Mouse (Mus musculus): ENCODE measurements around the gene Spata2l.
"Not testable (repeated sequence)": the region's sequence is repeated elsewhere in the genome, so short reads cannot be mapped to it uniquely, and the experiment has no call there.

The Spata2l gene

DNA sequence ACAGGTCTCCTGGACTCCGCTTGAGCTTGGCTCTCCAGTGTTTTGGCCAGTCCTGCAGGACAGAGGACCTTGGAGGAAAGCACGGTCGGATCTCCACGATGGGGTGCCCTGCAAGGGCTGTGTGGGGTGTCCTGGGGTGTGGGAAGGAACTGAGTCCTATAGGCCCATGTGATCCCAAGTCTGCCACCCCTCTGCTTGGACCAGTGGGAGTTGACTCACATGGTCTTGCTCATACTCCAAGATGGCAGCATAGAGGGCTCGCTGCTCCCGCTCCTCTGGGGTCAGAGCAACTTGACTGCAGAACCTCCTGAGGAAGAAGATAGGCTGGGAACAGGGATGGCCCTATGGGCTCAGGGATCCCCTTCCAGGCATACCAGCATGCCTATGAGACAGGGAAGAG lies 11.7 kb upstream of the Spata2l start:
- DNase-seq (ENCODE audit: low read depth) = no peak

DNA sequence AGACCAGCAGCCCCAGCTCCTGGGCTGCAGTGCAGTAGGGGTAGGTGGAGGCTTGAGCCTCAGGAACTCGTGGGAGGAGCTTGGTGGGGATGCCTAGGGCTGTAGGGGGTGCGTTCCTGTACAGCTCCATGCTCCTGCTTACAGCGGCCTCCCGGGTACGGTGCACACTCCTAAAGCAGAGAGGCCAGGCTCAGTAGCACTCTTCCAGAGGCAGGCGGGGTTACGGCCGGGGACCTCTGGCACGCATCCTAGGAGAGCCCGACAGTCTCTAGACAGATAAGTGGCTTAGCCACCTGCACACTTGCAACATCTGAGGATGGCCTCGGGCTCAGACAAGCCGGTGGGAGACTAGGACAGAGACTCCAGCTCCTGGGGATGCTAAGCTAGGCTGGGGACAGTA lies 9.5 kb upstream of the Spata2l start:
- DNase-seq (ENCODE audit: low read depth) = no peak

DNA sequence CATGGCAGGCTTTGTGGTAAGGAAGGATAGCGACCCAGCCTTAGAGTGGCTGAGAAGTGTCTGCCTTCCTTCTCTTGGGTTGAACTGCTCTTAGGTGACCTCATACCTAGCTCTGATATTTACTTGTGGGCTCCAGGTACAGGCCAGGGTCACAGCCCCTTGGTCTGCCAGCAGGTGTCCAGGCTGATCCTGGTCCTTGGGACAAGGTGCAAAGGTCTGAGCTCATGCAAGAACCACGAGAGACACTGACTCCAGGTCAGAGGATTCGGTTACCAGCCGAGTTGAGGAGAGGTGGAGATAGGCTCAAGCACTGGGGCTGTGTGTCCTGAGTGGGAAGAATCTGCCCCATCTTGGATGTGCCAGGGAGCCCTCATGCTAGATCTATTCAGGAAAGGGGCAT lies 8.3 kb upstream of the Spata2l start:
- no peak for DNase-seq (ENCODE audit: low read depth)

DNA sequence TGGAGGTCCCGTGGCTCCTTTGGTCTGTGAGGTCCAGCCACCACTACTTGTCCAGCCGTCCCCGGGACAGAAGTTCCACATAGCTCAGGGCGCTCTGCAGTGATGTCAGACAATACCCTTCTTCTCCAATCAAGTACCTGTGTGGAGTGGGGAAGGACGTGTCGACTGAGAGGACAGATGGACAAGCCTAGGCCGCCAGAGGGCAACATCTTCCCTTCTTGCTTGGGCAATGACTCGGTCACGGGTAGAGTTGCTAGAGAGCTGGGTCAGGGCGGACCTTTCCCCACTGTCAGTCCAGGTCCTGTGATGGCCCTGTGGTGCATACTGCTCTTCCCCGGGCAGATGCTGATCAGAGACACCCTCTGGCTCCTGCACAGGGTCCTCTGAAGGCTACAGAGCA lies 7.0 kb upstream of the Spata2l start:
- no peak for DNase-seq (ENCODE audit: low read depth)

DNA sequence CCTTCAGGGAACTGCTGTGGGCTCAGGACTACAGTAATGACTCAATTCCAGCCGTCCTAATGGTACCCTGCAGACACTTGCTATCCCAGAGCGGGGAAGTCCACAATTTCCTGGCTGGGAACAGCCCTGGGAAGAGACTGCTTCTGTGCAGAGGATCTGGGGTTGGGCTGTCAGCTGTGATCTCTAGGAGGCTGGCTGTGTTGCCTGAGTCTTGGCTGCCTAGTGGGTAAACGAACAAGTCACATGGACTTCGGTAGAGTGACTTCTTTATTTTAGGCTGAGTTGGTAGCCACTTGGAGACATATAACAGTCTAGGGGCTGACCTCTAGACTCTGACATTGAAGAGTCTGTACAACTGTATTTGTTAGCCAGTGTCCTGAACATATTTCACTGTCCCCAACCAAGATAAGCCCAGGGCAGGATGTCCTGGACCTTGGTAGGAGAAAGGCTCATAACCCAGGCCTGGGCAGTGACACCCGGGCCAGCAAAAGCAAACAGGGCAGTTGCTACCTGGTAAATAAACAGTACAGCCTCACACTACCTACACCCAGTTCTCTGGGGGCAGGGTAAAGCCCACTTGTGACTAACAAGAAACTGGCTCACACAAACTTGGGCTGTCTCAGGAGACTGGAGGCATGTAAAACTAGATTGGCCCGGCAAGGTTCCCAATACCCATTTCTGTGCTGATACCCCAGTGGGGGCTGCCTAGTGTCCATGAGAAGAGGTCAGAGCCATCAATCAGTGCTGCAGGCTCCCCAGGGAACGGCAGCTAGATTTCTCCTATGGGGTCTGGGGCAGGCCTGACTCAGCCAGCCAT lies 6.3 kb upstream of the Spata2l start:
- DNase-seq (ENCODE audit: low read depth) = no peak

DNA sequence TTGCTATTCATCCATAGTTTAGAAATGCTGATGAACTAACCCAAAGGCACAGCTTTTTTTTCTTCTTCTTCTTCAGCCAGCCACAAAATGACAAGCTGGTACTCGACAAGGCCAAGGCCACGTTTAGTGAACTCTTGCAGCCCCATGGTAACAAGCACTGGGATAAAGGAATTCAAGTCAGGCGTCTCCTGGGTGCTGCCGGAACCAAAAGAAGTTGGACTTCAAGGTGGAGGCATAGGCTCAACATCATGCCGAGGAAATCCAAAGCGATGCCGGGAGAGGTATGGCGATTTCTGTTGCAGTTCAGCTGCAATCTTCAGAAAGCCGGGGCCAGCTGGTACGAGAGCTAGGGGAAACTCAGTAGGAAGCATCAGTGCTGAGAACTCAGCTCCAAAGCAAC lies 3.4 kb upstream of the Spata2l start:
- DNase-seq (ENCODE audit: low read depth) = no peak

DNA sequence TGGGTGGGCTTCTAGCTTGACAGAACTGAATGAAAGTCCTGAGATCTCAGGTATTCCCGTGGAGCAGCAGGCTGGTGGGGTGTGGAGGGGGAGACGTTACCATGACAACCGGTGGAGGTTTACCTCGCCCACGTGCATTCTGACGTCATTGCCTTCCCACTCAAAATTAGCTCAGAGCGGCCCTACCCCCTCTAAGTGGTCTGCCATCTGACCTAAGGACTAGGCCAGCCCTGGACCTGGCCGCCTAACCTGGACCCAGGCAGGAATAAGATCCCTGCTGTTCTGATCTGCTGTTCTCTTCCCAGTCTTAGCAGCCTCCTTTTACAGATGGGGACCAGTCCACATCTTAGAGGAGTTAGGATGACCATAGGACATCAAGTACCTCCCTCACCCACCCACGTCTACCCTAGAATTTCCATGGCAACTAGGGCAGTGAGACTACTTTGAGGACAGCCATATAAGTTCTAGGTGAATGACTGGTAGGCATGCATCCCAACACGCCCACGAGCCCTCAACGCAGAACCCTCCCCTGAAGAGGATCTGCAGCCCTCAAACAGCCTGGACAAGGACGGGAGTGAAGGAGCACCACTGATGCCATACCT lies 1.0 kb downstream of the Spata2l start:
- DNase-seq (ENCODE audit: low read depth) = peak; percentile 38

DNA sequence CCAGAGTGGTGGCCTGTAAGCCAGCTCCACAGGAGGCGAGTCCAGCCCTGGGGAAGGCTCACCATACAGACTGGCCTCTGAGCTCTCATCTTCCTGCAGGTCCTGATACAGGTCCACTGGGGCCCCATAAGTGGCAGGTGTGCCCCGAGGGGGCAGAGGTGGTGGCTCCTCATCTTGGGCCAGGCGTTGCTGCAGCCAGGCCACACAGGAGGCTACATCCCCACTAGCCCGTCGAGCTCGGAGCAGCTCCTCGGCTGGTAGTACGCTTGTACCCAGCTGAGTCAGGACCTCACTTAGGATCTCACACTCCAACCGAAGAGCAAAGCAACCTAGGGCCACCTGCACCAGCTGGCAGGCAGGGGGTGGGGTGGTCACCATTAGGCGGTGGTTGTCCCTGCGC lies 2.3 kb downstream of the Spata2l start:
- no peak for DNase-seq (ENCODE audit: low read depth)

DNA sequence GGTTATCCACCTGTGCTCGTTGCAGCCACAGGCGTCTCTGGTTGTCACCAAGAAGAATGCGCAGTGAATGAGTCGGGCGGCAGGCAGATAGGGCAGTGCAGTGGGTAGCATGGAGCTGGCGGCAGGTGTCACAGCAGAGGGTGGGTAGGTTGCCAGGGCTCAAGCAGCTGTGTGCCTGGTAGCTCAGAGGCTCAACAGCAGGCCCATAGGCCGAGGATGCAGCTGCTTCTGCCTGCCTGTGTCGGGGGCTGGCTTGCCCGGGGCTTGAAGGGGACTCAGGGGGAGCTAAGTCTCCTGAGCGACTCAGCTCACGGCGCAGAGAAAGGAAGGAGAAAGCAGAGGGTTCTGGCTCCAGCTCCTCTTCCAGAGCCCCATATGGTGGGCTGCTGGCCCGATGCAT lies 2.7 kb downstream of the Spata2l start:
- no peak for DNase-seq (ENCODE audit: low read depth)

DNA sequence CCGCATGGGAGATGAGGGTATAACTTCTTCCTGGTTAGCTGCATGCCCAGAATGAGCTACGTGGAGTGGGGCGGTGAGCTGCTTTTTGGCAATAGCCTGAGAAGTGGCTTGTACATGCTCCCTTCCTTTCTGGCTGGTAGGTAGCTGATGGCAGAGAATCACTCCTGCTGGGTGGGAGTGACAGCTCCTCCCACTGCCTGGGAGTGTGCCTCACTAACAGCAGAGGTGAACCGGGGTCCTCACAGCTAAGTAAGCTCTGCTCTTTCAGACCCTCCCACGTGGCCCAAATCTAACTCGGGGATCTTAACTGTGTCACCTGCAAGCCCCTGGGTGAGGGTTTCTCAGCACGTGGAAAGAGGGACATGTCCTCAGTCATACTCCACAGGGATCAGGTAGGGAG lies 3.5 kb downstream of the Spata2l start:
- DNase-seq (ENCODE audit: low read depth) = no peak

DNA sequence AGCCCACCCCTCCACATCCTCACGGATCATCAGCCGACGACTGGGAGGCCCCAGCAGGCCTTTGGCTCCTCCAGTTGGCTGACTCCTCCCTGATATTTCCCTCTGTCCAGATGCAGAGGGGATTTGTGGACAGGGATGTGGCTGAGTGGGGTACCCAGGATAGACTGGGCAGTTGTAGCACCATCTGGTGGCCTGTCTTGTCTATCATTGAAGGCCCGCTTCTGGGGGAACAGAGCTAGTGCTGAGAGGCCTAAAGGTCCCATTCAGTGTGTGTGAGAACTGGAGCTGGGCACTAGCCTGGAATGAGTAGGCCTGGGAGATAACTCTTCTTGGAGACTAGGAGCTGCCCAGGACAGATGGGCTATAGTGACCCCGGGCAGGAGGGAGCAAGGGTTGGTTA lies 4.3 kb downstream of the Spata2l start:
- no peak for DNase-seq (ENCODE audit: low read depth)

DNA sequence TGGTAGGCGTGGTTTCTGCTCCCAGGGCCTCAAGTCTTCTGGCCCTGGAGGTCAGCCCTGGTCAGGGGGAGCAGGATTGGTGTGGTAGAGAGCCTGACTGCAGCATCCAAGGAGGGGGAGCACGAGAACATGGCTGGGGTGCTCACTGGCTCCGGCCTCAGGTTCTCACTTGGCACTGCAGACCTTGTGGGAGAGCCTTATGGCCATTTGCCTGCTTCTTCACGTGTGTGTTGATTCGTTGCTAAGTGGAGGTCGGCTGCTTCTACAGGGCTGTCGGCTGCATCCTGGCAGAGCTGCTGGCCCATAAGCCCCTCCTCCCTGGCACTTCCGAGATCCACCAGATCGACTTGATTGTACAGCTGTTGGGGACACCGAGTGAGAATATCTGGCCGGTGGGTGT lies 5.7 kb downstream of the Spata2l start:
- DNase-seq (ENCODE audit: low read depth) = not testable (repeated sequence)

DNA sequence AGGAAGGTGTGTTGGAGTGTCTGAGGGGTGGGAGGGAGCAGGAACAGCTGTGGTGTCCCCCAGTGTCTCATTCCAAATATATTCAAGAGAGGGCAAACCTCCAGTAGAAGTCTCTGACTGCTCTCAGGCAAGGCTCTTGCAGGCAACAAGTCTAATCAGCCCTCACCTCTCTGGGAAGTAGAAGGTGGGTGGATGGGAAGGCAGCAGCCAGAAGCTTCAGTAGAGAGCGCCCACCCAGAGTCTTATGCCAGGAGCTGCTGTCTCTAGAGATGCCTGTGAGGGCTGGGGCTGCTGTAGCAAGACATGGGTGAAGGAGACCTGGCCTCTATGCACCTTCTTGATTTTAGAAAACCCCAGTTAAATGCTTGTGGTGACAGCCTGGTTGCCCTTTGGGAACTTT lies 7.6 kb downstream of the Spata2l start:
- DNase-seq (ENCODE audit: low read depth) = no peak

DNA sequence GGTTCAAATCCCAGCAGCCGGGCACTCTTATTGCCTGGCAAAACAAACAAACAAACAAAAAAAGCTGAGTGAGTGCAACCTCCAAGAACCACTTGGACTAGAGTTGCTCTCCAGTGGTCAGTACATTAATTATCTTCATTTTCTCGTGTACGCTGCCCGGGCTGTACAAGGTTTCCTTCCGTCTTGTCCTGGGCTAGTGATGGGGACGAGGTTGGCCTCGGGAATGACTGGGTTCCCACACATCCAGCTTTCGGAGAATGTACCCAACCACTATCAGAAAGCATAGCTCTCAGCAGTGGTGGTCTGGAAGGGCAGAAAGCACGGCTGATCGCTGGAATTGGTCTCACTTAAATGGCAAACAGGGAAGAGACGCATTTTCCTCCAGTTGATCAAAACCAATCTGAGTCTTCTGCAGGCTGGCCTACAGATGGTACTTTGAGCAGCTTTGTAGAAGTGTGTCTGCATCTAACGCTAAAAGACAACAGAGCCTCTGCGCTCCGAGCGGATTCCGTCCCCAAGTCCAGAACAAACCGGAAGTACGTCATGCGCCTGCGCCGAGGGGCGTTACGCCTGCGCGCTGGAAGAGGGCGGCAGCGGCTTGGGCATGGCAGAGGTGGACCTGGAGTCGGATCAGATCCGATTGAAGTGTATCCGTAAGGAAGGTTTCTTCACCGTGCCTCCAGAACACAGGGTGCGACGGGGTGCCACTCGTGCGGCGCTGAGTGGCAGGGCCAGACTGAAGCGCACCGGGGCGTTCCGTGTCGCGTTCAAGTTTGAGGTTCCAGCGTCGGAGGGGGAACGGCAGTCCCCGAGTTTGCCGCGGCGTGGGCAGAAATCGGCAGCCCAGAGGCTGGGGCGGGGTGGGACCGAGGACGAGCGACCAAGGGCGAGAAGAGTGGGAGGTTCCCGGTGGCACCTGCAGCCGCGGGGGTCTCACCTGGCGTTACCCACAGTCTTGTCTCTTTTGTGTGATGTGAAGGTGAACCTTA lies 11.5 kb downstream of the Spata2l start, which contains the start of gene Cdk10:
Gene Cdk10 (plus strand): TSS at position 565 of the 989 bp plus-strand sequence.
- peak; percentile 93 for DNase-seq (ENCODE audit: low read depth)

DNA sequence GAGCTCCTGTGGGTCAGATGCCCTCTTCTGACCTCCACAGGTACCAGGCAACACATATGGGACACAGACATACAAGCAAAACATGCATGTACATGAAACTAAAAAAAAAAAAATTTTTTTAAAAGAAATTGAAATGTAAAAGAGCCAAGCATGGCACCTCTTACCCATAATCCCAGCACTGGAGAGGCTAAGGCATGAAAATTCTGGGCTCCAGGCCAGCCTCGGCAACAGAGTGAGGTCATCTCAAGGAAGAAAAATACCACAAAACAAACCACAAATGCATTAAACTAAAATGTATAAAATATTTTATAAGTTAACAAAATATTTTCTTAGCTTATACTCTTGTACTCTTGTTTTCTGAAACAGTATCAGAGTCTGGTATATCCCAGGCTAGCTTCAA lies 15.1 kb downstream of the Spata2l start:
- DNase-seq (ENCODE audit: low read depth) = no peak

DNA sequence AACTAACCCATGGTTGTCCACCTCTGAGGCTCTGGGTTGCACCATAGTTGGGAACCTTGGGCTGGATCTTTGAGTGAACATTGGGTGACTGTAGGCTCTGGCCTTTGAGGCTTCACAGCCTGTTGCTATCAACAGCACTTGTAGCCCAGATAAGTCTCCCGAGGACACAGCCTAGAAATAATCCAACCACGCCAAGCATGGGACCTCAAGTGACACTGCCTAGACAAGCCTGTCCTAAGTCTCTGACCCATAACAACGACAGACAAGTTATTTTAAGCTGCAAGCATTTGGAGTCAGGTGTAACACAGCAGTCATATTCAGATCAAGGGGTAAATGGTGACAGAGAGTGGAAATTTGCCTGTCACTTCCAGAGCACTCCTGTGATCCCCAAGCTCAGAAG lies 20.6 kb downstream of the Spata2l start:
- no peak for DNase-seq (ENCODE audit: low read depth)

DNA sequence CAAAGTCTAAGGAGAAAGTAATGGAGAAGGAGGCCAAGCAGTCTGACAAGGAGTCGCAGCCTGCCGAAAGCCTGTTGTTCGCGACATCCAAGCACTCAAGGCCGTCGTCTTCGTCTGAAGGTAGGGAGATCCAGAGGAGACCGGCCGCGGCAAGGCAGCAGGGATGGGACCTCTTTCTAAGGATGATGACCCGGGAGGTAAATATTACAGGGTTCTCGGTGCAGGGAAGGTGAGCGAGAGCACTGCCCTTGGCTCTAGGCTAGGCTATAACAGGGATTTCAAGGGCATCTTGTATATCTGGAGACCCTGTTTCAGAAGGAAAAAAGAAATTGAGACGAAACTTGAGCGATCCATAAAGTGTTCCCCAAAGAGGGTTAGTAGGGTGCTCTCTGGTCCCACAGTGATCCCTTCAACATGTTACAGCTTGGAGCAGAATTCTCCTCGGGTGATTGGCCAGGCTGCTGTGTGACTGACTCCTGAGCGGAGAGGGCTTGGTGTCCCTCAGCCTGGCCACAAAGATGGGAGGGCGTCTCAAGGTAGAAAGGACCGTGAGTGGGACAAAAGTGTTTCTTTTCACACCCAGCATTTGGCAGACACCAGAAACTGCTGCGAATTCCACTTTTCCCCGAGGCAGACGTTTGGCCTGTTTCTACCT lies 22.8 kb downstream of the Spata2l start:
- DNase-seq (ENCODE audit: low read depth) = no peak

DNA sequence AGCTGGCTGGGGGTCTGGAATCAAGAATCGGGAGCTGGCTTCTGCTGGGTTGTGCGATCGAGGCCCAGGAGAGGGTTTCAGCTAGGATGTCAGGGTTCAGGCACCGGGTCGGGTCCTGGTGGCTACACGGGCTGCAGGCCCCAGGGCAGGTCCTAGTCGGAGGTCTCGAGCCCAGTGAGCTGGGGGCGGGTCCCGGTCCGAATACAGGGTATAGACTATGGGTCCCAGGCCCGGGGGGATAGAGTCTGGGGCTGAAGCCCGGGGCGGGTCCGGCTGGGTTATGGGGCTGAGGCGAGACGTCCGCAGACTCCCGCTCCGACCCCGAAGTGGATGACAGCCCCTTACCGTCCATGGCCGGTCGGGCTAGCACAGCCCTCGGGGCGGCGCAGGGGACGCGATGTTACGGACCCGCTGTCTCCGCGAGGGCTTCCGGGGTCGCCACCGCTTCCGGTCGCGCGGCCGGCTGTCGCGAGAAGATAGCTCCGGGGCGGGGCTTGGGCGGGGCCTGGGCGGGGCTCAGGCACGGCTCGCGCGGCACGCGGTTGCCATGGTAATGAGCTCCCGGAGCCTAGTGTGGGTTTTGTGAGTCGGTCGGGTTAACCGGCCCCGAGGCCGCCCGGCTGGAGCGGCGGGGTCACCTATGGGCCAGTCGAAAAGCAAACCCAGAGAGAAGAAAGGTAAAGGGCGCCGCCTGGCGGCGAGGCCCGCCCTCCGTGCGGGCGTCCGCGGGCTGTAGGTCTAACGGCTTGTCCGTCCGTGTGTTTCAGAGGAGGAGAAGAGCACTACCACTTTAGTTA lies 23.5 kb downstream of the Spata2l start, which contains the start of the genes Chmp1a and Spata33:
Gene Chmp1a (minus strand): TSS at position 443 of the 797 bp plus-strand sequence.
Gene Spata33 (plus strand): TSS at position 512 of the 797 bp plus-strand sequence.
- peak; percentile 94 for DNase-seq (ENCODE audit: low read depth)

DNA sequence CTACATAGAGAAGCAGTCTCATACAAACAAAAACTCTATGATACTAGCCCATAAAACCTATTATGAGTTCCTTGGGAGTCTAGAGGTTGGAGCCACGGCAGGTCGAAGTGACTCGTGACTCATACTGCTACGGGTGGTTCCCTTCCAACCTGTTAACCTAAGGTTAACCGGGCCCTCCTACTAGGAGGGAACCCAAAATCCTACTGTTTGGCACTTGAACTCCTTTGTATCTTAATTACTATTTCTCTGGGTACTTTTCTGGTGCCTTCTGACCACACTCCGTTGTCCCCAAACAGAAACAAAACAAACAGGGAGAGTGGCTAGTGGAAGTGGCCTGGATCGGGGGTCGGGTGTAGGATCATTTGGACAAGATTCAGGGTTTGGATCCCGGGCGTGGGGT lies 24.2 kb downstream of the Spata2l start:
- DNase-seq (ENCODE audit: low read depth) = peak; percentile 29

DNA sequence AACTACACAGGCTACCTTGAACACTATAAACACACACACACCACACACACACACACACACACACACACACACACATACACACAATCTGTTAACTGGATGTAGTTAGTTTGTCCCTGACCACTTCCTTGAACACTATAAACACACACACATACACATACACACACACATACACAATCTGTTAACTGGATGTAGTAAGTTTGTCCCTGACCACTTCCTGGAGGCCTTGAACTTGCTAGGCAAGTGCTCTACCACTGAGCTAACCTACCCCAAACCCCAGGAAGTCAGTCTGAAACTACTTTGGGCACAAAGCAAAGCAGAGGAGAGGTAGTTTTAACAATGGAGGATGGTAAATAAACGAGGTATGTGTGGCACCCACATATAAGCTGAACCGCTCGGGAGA lies 32.5 kb downstream of the Spata2l start:
- DNase-seq (ENCODE audit: low read depth) = peak; percentile 64

DNA sequence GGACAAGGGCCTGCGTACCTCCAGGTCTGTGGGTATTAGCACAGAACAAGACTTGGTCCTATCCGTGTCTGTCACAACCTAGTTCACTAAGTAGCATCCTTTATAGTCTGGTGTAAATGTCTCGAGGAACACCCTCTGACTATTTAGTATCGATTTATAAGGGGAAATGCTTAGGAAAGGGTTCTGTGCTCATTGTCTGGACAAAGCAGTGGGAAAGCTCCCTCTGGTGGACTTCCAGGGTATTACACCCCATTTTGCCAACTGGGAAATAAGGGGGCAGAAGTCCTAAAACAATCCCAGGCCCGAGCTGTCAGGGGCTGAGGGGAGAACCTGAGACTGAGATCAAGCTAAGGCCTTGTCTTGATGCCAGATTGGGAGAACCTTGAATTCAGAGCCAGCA lies 33.7 kb downstream of the Spata2l start:
- peak; percentile 85 for DNase-seq (ENCODE audit: low read depth)

Data from naive thymus-derived CD4-positive, alpha-beta T cell, adult 2 months (primary cell).